Mouse (Mus musculus): ENCODE results near the gene Defb18.
"Not testable (repeated sequence)": the region's sequence is repeated elsewhere in the genome, so short reads cannot be mapped to it uniquely, and the experiment has no call there.

Gene Defb18

DNA sequence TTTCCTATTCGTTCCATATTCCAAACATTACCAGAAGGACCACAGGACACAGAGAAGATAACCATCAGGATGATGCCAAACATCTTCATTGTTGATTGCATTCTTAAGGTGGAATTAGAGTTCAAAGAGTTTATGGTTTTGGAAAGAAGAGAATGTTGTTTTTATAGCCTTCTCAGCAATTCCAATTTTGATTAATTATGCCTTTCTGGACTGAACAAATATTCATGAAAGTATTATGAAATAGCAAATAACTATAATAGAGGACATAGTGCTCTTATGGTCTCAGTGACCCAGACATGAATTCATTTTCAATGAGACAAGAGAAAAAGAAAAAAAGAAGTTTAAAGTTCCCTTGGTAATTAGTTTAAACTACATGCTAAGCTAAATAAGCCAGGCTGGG is at the start of gene Defb18:
Gene Defb18 (minus strand): TSS at position 101 of the 400 bp plus-strand sequence.
- no peak for DNase-seq

DNA sequence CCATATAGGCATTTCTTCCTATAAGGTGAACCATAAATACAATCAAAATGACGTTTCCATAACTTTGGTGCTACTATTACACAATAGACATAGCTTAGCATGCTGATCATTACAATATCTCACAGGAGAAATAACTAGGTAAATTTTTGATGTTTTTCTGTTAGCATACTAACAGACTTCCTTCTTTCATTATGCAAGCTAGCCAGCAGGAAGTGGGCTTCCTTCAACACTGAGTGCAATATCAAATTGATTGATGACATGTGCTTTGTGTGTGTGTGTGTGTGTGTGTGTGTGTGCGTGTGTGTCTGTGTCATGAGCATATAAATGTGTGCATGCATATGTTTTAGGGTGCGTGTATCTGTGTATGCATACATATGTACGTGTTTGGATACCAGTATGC is 33.9 kb upstream of the Defb18 start:
- DNase-seq: no peak

DNA sequence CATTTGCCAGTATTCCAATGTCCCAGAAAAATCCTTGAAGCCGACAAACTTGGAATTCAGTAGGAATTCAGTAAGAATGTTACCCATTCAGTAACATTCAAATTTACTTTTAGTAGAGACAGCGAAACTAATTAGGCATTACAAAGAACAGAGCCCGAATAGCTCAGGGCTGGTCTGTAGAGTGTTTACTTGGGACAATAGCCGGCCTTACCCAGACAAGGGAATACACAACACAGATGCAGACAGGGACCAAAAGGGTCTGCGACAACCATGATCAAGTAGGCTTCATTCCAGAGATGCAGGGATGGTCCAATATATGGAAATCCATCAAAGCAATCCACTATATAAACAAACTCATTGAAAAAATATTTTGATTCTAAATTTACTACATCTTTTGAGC is 31.6 kb upstream of the Defb18 start:
- DNase-seq: no peak

DNA sequence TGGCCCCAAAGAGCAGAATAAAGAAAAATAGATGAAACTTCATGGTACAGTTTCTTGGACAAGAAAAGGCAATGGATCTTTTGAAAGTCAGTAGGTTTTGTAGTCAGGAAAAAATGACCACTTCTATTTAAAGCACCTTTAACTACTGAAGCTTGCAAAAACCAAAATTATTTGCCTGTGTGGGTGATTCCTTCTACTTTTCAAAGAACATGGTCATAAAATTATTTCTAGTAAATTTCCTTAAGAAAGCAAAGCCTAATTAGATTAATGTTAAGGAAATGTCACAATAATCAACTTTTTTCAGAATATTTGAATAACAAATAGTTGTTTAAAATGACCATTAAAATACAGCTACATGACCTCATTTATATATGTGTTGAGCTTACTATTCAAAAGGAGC is 27.8 kb upstream of the Defb18 start, which contains the start of gene Defb41:
Gene Defb41 (minus strand): TSS at position 101 of the 400 bp plus-strand sequence.
- DNase-seq: no peak

DNA sequence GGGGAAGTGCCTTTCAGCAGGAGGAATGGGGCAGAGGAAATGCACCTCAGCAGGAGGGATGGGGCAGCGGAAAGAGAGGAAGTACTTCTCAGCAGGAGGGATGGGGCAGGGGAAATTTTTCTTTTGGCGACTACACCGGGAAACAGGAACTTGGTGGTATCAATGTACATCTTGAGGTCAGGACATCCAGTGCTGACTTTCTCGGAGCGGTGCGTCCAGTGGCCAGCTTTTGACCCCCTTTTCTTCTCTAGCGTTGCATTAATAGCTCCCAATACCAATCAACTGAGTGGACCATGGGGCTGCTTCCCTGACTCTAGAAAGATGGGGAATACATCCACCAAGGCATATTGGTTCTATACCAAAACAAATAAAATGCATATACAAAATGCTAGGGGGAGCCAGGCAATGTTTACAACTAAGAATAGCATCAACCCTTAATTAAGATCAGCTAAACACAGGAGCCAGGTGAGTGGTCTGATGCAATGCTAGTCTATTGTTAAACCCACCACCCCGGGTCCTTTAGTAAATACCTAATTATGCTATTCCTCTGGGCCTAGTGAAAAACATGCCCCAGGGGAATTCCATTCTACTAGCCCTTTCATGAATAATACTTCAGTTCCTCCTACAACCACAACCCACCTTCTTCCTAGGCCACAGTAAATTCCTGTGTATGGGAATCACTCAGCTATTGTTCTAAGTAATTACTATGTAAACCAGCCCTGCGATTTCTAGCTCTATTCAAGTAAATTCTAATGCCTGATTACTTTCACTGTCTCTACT is 8.7 kb upstream of the Defb18 start:
- not testable (repeated sequence) for DNase-seq

DNA sequence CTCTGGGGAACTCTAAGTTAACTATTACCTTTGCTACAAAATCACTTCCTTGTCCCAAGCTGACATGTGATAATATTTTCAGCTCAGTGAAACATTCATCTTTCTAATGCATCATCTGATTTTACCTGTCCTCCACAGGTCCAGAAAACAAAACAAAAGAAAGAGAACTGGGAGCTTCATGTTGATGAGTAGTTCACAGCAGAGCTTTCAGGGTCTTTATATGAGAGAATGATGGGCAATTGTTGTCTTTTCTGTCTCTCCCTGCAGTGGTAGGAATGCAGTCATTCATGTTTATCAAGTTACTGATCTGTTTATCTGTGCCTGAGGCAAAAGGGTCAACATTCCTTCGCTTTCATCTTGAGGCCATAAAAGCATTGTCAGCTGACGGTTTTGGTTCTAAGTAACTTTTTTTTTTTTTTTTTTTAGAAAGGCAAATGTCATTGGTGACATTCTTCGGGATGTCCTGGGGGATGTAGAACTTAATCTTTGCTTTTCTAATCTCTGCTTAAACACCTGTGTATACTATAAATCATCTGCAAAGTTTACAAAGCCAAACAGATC is 13.8 kb downstream of the Defb18 start:
- DNase-seq: no peak

DNA sequence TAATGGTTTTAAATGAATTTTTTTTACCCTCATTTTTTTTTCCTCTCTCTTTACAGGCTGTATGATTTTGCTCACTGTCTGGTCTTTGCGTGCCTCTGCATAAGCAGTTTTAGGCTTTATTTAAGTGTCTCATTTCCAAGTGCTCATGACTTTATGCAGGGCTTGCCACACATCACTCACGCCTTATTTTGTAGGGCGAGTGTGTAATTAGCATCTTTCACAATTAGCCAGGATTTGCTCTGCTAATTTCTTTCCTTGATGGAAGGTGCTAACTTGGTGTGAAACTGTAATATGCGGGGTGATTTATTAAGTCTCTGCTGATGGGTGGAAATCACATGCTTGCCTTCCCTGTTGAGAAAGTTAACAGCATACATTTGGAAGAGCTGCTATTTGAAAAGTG is 45.5 kb downstream of the Defb18 start:
- DNase-seq: no peak

DNA sequence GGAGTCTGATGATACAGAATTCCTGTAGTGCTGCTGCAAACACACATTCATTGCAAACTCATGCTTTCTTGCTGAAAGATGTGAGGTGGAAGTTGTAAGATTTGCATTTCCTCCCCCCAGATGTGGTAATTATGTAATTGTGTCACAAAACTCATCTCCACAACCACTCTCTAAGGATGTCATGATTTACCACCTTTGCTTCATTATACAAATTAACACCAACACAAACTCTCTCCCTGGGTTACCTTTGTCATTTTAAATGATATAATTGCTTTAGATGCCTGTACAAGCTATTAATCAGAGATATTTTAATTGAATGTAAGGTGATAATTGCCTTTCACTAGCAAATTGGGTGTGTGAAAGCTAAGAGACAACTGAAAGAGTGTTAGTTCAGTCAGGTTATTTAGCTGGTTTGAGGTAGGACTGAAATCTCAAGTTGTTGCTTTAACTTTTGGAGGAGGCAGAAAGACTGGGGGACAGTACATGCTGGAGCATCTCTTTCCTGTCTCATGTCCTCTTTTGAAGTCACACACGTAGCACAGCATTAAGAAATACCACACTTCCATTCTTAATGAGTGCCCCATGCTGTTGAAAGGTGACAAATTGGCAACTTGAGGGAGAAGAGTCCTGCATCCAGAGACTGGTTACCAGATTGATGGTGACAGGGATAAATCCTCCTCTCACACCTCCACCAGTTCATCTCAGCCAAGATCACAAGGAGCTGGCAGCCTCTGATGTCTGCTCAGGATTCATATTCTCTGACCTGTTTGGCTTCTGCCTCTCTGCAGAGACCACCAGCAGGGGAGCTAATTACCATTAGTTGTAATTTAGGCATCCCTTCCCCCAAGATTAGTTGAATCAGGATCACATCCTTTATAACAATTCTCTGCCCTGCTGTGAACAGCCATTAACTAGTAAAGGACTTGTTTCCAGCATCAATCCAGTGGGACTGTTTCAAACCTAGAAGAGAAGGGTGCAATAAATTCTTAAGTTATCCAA is 46.2 kb downstream of the Defb18 start:
- no peak for DNase-seq

Measured in lung, postnatal 10 days (tissue).